Mouse (Mus musculus): ENCODE data around the gene Arid1a.

DNA sequence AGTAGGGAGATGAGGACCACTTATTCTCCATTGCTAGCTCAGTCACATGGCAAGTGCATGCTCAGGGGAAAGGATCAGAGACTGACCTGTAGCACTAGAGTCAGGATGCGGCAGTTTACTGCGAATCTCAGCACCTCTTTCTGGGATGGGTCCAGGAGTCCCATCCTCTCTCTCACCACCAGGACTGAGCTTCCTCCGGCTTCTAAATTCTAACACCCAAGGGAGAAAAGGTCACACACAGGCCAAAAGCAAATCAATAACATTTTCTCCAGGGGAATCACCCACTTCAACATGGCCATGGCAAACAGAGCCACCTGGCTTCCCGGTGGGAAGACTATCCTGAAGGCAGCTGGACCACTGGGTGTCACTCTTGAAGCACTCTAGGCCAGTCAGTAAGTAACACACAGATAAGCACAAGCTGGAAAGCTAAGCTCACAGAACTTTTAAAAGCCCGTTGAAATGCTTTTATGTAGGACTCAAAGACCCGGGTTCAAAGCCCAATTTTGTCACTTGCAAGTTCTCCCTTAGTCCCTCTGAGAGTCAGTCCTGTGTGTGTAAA is 86.8 kb downstream of the Arid1a start:
- TF ChIP-seq GATA1 (IDR thresholded peaks at IDR 0.05; ENCODE audit: borderline replicate concordance, low read length): no peak
- TF ChIP-seq CTCF (IDR thresholded peaks at IDR 0.05; ENCODE audit: low read depth, low read length): no peak
- no peak for TF ChIP-seq TAL1 (conservative IDR thresholded peaks at IDR 0.05; ENCODE audit: low read depth, low read length)
- TF ChIP-seq POLR2AphosphoS5 (IDR thresholded peaks at IDR 0.05; ENCODE audit: insufficient replicate concordance, low read depth, low read length): no peak
- TF ChIP-seq GATA2 (IDR thresholded peaks at IDR 0.05; ENCODE audit: borderline replicate concordance, low read depth, low read length): no peak
